Mouse (Mus musculus) kidney, postnatal 0 days (tissue): ENCODE measurements at regions not wholly inside any gene's neighbourhood (a gene's known extent, or its start where the extent isn't known, plus 50 kb on each side); places are given as distances from the start of the nearest gene placed in this dataset.

Experiments used
- ATAC-seq: fragments of 200-750 bp; cut with Nextera tagmentation; replicated peaks from 2 replicates; pipeline ENCODE4 v1.8.0; 2017; ENCODE audit warnings: low read depth, moderate number of reproducible peaks, moderate TSS enrichment, moderate library complexity; ENCODE audit not compliant: low FRiP score
- DNase-seq: peaks from one replicate; pipeline ENCODE4 v3.0.0-alpha.2; 2016; ENCODE audit warnings: low spot score
- H3K27ac ChIP-seq: fragments of 300-500 bp; sonication (generic); 2 replicates; pipeline ENCODE4 v1.5.1; 2014; ENCODE audit warnings: mild to moderate bottlenecking
- H3K27me3 ChIP-seq: fragments of 300-500 bp; sonication (generic); 2 replicates; pipeline ENCODE4 v1.6.1; 2014; ENCODE audit warnings: low read length, mixed read lengths; ENCODE audit not compliant: insufficient read depth
- H3K36me3 ChIP-seq: fragments of 300-500 bp; sonication (generic); 2 replicates; pipeline ENCODE4 v1.6.1; 2014; ENCODE audit warnings: low read length, mixed read lengths; ENCODE audit not compliant: insufficient read depth
- H3K4me1 ChIP-seq: fragments of 300-500 bp; sonication (generic); replicated peaks from 2 replicates; pipeline ENCODE4 v1.6.1; 2014; ENCODE audit warnings: antibody characterized with exemption, low read length, mixed read lengths; ENCODE audit not compliant: insufficient read depth
- H3K4me2 ChIP-seq: fragments of 300-500 bp; sonication (generic); 2 replicates; pipeline ENCODE4 v1.6.1; 2014; ENCODE audit warnings: mild to moderate bottlenecking, low read length, moderate library complexity, mixed read lengths
- H3K4me3 ChIP-seq: fragments of 300-500 bp; sonication (generic); replicated peaks from 2 replicates; pipeline ENCODE4 v1.5.1; 2014; ENCODE audit warnings: low read depth, low read length
- H3K9ac ChIP-seq: fragments of 300-500 bp; sonication (generic); 2 replicates; pipeline ENCODE4 v1.6.1; 2014; ENCODE audit warnings: low read depth, low read length
- H3K9me3 ChIP-seq: fragments of 300-500 bp; sonication (generic); replicated peaks from 2 replicates; pipeline ENCODE4 v1.6.1; 2016; ENCODE audit warnings: low read length, inconsistent platforms, mixed read lengths
- CTCF ChIP-seq: IDR thresholded peaks from 2 replicates; pipeline ENCODE4 v1.5.1; 2016; ENCODE audit warnings: antibody characterized with exemption, low read depth, mild to moderate bottlenecking, moderate library complexity
- whole genome bisulfite sequencing: fragments of 180-500 bp; shearing (Covaris S2); extraction: QIAGEN DNeasy Blood & Tissue Kit; methylation state at CpG from one replicate; pipeline ENCODE4 v1.1.7; 2014; 5-methylcytosine and 5-hydroxymethylcytosine counted together

DNA sequence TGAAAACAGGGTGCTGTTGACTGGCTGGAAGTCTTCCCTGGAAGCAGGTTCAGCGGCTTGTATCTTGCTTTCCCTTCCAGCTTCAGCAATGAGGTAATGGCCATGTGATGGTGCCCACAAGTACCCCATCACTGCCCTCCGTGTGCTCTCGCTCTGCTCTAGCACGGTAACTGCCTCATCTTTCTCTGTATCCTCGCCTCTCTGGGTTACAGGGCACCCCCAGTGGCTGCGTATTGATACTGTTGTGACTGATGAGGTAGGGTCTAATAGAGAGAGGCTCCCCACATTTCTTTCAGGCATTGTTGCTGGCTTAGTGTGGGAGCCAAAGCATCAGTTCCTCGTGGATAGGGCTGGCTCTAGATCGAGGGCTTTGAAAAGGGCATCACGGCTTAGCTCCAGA is 147.9 kb upstream of the Pitx1 start:
- 0 out of 2 replicates have a peak, but pooled peaks have one; percentile 7 for TF ChIP-seq CTCF
- no peak for ATAC-seq
- H3K27me3 ChIP-seq = no peaks in the 10 kb centered on the region
- no peak overlapping the region for H3K9ac ChIP-seq
- no peaks in the 10 kb centered on the region for H3K4me1 ChIP-seq
- no peak overlapping the region for H3K4me3 ChIP-seq
- no peak overlapping the region for H3K27ac ChIP-seq
- H3K36me3 ChIP-seq = no peaks in the 10 kb centered on the region
- H3K4me2 ChIP-seq = no peak overlapping the region
- WGBS = 47% methylated on average over 9 of the region's 9 CpGs
- no peak for DNase-seq
- H3K9me3 ChIP-seq = no peaks in the 10 kb centered on the region

- TF ChIP-seq CTCF = no peak
- H3K9me3 ChIP-seq = no peaks in the 10 kb centered on the region
- WGBS = 53% methylated on average over 6 of the region's 6 CpGs
- no peaks in the 10 kb centered on the region for H3K36me3 ChIP-seq
- no peak overlapping the region for H3K4me2 ChIP-seq
- ATAC-seq = no peak
- H3K27ac ChIP-seq = no peak overlapping the region
- no peak for DNase-seq
- H3K4me1 ChIP-seq = no peaks in the 10 kb centered on the region
- no peaks in the 10 kb centered on the region for H3K27me3 ChIP-seq
- no peak overlapping the region for H3K4me3 ChIP-seq
- H3K9ac ChIP-seq = no peak overlapping the region
Observed at GRCm38 (mm10) chr13:55981041-55981440, 145.0 kb upstream of the Pitx1 start.

- Histone ChIP-seq H3K4me3 (no peak overlapping the region), H3K27ac (no peak overlapping the region), H3K9me3 (no peaks in the 10 kb centered on the region), H3K27me3 (no peaks in the 10 kb centered on the region), H3K4me1 (no peaks in the 10 kb centered on the region), H3K4me2 (no peak overlapping the region), H3K36me3 (no peaks in the 10 kb centered on the region), H3K9ac (no peak overlapping the region)
- DNase-seq (no peak), ATAC-seq (no peak)
- no peak for TF ChIP-seq CTCF
- 51% methylated on average over 3 of the region's 3 CpGs for WGBS
Observed at GRCm38 (mm10) chr13:55977902-55978301, 141.9 kb upstream of the Pitx1 start.

DNA sequence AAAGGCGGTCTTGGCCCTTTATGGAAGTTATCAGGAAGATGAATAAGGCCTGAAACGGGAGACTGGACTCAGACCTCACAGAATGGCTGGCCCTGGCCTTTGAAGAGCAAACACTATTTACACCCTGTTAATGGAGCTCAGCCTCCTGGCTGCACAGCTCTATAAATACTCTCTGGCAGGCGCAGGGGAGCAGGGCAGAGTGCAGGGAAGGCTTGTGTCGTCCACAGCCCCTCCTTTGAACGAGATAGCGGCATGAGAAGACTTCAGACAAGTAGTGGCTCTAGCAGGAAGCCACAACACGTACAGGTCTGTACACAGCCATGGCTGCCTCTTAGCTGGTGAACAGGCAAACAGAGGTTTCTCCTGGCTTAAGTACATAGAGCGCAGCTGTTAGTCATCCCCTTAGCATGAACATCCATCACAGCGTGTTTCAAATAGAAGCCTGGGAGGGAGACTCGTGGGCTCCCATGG is 141.0 kb upstream of the Pitx1 start:
- 13% methylated on average over 10 of the region's 10 CpGs for WGBS
- no peak for ATAC-seq
- Histone ChIP-seq H3K27ac (no peak overlapping the region), H3K9ac (no peak overlapping the region), H3K9me3 (no peaks in the 10 kb centered on the region), H3K4me1 (no peaks in the 10 kb centered on the region), H3K4me2 (no peak overlapping the region), H3K4me3 (no peak overlapping the region), H3K27me3 (no peaks in the 10 kb centered on the region), H3K36me3 (no peaks in the 10 kb centered on the region)
- TF ChIP-seq CTCF = no peak
- peak; percentile 59 for DNase-seq

DNA sequence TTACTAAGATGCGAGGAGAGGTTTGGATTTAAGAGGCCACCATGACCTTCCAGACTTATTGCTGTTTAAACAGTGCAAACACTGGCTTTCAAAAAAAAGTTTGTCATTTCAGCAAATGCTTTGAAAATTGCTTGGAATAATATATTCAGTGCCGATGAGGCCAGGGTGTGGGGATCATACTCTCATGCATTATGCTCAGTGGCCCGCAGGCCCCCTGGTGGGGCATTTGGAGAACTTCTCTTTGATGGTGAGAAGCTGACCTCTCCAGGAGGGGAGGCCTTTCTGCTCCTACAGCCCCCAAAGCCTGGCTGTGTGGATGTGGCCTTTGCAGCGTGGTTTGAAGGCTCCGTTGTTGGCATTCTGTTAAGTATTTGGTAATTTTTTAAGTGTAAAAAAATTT is 138.1 kb upstream of the Pitx1 start:
- H3K27me3 ChIP-seq = no peaks in the 10 kb centered on the region
- no peak overlapping the region for H3K4me3 ChIP-seq
- WGBS = 50% methylated on average over 5 of the region's 5 CpGs
- no peak overlapping the region for H3K27ac ChIP-seq
- ATAC-seq (peak; percentile 54; the same call in 1 of the 2 replicates), DNase-seq (peak; percentile 72)
- H3K9me3 ChIP-seq = no peaks in the 10 kb centered on the region
- peak overlapping the region; percentile 8; the same call in 1 of the 2 replicates for H3K4me2 ChIP-seq
- no peak overlapping the region for H3K9ac ChIP-seq
- no peaks in the 10 kb centered on the region for H3K4me1 ChIP-seq
- H3K36me3 ChIP-seq = no peaks in the 10 kb centered on the region
- peak; percentile 66 for TF ChIP-seq CTCF

DNA sequence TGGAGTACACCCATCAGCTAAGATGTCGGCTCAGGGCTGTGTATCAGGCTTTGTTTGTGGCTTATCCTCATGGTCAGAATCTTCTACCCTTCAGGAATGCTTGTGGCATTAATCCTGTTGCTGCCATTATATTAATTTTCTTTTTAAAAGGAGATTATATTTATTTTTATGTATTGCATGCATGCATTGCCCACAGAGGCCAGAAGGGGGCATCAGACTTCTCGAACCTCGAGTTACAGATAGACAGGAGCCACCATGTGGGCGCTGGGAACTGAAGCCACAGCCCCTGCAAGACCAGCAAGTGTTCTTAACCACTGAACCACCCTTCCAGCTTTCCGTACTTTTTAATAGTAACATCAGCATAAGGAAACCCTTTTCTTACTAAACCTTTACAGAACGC is 134.7 kb upstream of the Pitx1 start:
- TF ChIP-seq CTCF = 0 out of 2 replicates have a peak, but pooled peaks have one; percentile 4
- DNase-seq (no peak), ATAC-seq (no peak)
- no peaks in the 10 kb centered on the region for H3K9me3 ChIP-seq
- WGBS = 85% methylated on average over 6 of the region's 6 CpGs
- no peaks in the 10 kb centered on the region for H3K4me1 ChIP-seq
- no peak overlapping the region for H3K27ac ChIP-seq
- H3K36me3 ChIP-seq = no peaks in the 10 kb centered on the region
- no peak overlapping the region for H3K4me2 ChIP-seq
- no peaks in the 10 kb centered on the region for H3K27me3 ChIP-seq
- no peak overlapping the region for H3K4me3 ChIP-seq
- no peak overlapping the region for H3K9ac ChIP-seq

GRCm38 (mm10) chr13:55969473-55969872 is 133.5 kb upstream of the Pitx1 start:
- DNase-seq = no peak
- no peak overlapping the region for H3K4me3 ChIP-seq
- H3K4me2 ChIP-seq = no peak overlapping the region
- ATAC-seq = no peak
- H3K4me1 ChIP-seq = no peaks in the 10 kb centered on the region
- 90% methylated on average over 4 of the region's 4 CpGs for WGBS
- no peaks in the 10 kb centered on the region for H3K27me3 ChIP-seq
- H3K9me3 ChIP-seq = no peaks in the 10 kb centered on the region
- H3K9ac ChIP-seq = no peak overlapping the region
- H3K36me3 ChIP-seq = no peaks in the 10 kb centered on the region
- H3K27ac ChIP-seq = no peak overlapping the region
- TF ChIP-seq CTCF = no peak; the same call in 1 of the 2 replicates
